ENCODE assay signal across 8 mouse cellular contexts in genomic region chr5:136564613-136565299, GRCm38 (mm10). TPM values are rescaled to one million over a fixed set of nuclear protein-coding genes. Genes with fewer than 3 reads are reported as not detected.
DNase-seq lines count a peak whose midpoint lies in the region; ATAC-seq and TF ChIP-seq lines count a peak whose summit lies in the region.

No protein-coding gene starts in this region.

- peaks cover 18% of the 10 kb centered on the region for H3K27me3 ChIP-seq in embryonic facial prominence, embryonic 15.5 days
- H3K27me3 ChIP-seq in limb, embryonic 11.5 days (ENCODE audit: control insufficient read depth, insufficient read depth, low read length) = peaks cover 9% of the 10 kb centered on the region; the same call in 1 of the 2 replicates
- H3K27me3 ChIP-seq in neural tube, embryonic 15.5 days (replicated peaks) = no peaks in the 10 kb centered on the region

- TF ChIP-seq CTCF in lung, adult 2 months (IDR thresholded peaks at IDR 0.05; ENCODE audit: insufficient read depth, low read length) = no peak

- no peaks in the 10 kb centered on the region for H3K9me3 ChIP-seq in embryonic facial prominence, embryonic 15.5 days (replicated peaks)
- no peaks in the 10 kb centered on the region for H3K9me3 ChIP-seq in limb, embryonic 11.5 days (ENCODE audit: control insufficient read depth, low read length)
- no peaks in the 10 kb centered on the region for H3K9me3 ChIP-seq in neural tube, embryonic 15.5 days (replicated peaks)

- no peak for TF ChIP-seq POLR2A in lung, adult 2 months (IDR thresholded peaks at IDR 0.05; ENCODE audit: borderline replicate concordance, extremely low read depth, low read depth, low read length)

- peak overlapping the region; percentile 93 for H3K4me3 ChIP-seq in lung, adult 2 months (replicated peaks; ENCODE audit: extremely low read depth, low read depth, low read length)
- H3K4me3 ChIP-seq in embryonic facial prominence, embryonic 15.5 days (replicated peaks) = peak overlapping the region; percentile 93
- peak overlapping the region; percentile 71 for H3K4me3 ChIP-seq in limb, embryonic 11.5 days (ENCODE audit: low read depth, low read length)
- H3K4me3 ChIP-seq in neural tube, embryonic 15.5 days (replicated peaks) = peak overlapping the region; percentile 98

- peak overlapping the region; percentile 99 for H3K4me2 ChIP-seq in embryonic facial prominence, embryonic 15.5 days (replicated peaks)
- H3K4me2 ChIP-seq in limb, embryonic 11.5 days (ENCODE audit: low read depth, severe bottlenecking) = peak overlapping the region; percentile 92
- H3K4me2 ChIP-seq in neural tube, embryonic 15.5 days = peak overlapping the region; percentile 98

- peaks cover 7% of the 10 kb centered on the region for H3K4me1 ChIP-seq in lung, adult 2 months (ENCODE audit: control insufficient read depth, insufficient read depth, low read length)
- peaks cover 33% of the 10 kb centered on the region for H3K4me1 ChIP-seq in embryonic facial prominence, embryonic 15.5 days
- peaks cover 39% of the 10 kb centered on the region for H3K4me1 ChIP-seq in limb, embryonic 11.5 days (ENCODE audit: control insufficient read depth, insufficient read depth, low read length)
- H3K4me1 ChIP-seq in neural tube, embryonic 15.5 days = peaks cover 50% of the 10 kb centered on the region

- 49% methylated on average over 11 of the region's 11 CpGs for whole genome bisulfite sequencing in lung, adult 2 months
- WGBS in embryonic facial prominence, embryonic 15.5 days = 39% methylated on average over 11 of the region's 11 CpGs
- 48% methylated on average over 11 of the region's 11 CpGs for WGBS in limb, embryonic 11.5 days
- 33% methylated on average over 11 of the region's 11 CpGs for WGBS in neural tube, embryonic 15.5 days

- no peaks in the 10 kb centered on the region for H3K36me3 ChIP-seq in embryonic facial prominence, embryonic 15.5 days
- H3K36me3 ChIP-seq in limb, embryonic 11.5 days (ENCODE audit: control insufficient read depth, insufficient read depth, low read length) = no peaks in the 10 kb centered on the region
- H3K36me3 ChIP-seq in neural tube, embryonic 15.5 days = no peaks in the 10 kb centered on the region

- no peak for ATAC-seq in embryonic facial prominence, embryonic 15.5 days (ENCODE audit: insufficient number of reproducible peaks, low FRiP score, low TSS enrichment, low read depth)
- no peak for ATAC-seq in limb, embryonic 11.5 days (ENCODE audit: insufficient number of reproducible peaks, low FRiP score, low TSS enrichment, low read depth)
- no peak for ATAC-seq in neural tube, embryonic 15.5 days (ENCODE audit: low FRiP score)

- DNase-seq in lung, adult 2 months = no peak
- DNase-seq in lung, adult 18-20 months = no peak
- DNase-seq in limb, embryonic 11.5 days (ENCODE audit: low spot score) = no peak
- no peak for DNase-seq in natural killer cell, adult 2 months (ENCODE audit: low spot score in 2 of 2)
- DNase-seq in layer of hippocampus, postnatal 25 days (ENCODE audit: extremely low spot score in 1 of 2, low spot score in 1 of 2) = no peak
- DNase-seq in MN1 (ENCODE audit: low spot score) = no peak

- peak overlapping the region; percentile 79; the same call in 1 of the 2 replicates for H3K9ac ChIP-seq in embryonic facial prominence, embryonic 15.5 days
- peak overlapping the region; percentile 89 for H3K9ac ChIP-seq in limb, embryonic 11.5 days (ENCODE audit: low read length)
- peak overlapping the region; percentile 97 for H3K9ac ChIP-seq in neural tube, embryonic 15.5 days (replicated peaks)

- 0 out of 2 replicates have a peak overlapping the region, but pooled peaks have one; percentile 85 for H3K27ac ChIP-seq in embryonic facial prominence, embryonic 15.5 days (replicated peaks)
- H3K27ac ChIP-seq in limb, embryonic 11.5 days (replicated peaks; ENCODE audit: low read depth, low read length) = no peak overlapping the region
- peak overlapping the region; percentile 97 for H3K27ac ChIP-seq in neural tube, embryonic 15.5 days (replicated peaks)

RNA-seq across cellular contexts. Expression of gene Cux1, which starts 2.5 kb away (rescaled TPM):
- 45.9 and 46.6 TPM in 2 replicates for polyA plus RNA-seq in lung, adult 2 months (2012; rRNA removed)
- polyA plus RNA-seq in embryonic facial prominence, embryonic 15.5 days (2015; fragmentation: Nextera tagmentation; extraction: Ambion mirVana) = 72.7 and 78.0 TPM in 2 replicates
- 65.6 and 73.6 TPM in 2 replicates for polyA plus RNA-seq in limb, embryonic 11.5 days (2014; fragmentation: Nextera tagmentation; extraction: Ambion mirVana)
- 87.8 and 96.6 TPM in 2 replicates for polyA plus RNA-seq in neural tube, embryonic 15.5 days (2015; fragmentation: Nextera tagmentation; extraction: Ambion mirVana)
- total RNA-seq in layer of hippocampus, postnatal 25 days (2021) = 10 to 100 TPM; 36.6 to 37.1 TPM
